Mouse (Mus musculus): ENCODE measurements around the gene Ablim1. TPM values are rescaled to one million over a fixed set of nuclear protein-coding genes. Genes with fewer than 3 reads are reported as not detected.

Ablim1 gene
- total RNA-seq, 2 experiments from 2014 or later: 38.5 to 56.1 TPM

DNA sequence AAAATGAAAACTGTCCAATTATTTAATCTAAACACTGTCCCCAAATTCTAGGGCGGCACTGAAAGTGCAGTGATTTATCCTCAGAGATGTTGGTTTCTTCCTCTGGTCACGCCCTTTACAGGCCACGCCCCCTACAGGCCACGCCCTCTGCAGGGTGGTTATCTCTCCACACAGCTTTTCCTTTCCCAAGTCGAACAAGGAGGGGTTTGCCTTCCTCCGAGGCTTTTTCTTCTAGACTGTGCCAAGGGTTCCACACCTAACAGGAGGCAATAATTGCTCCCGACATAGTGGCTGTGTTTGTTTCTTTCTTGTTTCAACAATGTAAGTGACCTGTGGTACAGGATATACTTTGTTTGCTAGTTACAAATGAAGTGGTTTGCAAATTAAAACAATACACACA lies 21.0 kb downstream of the Ablim1 start:
- peak; percentile 76 for DNase-seq
- intact Hi-C loops (cut with DNase I): no loop called here
- no peak for TF ChIP-seq CTCF (IDR thresholded peaks at IDR 0.05)
- H3K4me3 ChIP-seq: no peak overlapping the region
- peak overlapping the region; percentile 81 for H3K27ac ChIP-seq

DNA sequence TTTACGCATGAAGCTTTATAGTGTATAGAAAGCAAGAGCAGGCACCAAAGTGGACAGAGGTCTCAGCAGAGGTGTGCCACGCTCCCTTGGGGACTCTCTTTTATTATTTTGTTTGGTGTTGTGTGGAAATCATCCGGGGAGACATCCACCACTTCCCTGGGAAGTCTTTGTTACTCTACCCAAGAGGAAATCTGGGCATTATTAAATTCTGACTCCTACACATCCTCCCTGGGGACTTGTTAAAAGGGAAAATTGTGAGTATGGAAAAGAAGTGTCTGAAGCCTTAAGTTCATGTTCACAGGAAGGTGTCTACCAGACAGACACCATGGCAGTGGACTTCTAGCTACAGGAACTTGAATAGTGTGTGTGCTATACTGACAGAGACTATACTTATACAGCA lies 31.4 kb downstream of the Ablim1 start:
- TF ChIP-seq CTCF (IDR thresholded peaks at IDR 0.05): no peak
- intact Hi-C loops (cut with DNase I): no loop called here
- peak overlapping the region; percentile 69 for H3K27ac ChIP-seq
- no peak for DNase-seq
- no peak overlapping the region for H3K4me3 ChIP-seq

DNA sequence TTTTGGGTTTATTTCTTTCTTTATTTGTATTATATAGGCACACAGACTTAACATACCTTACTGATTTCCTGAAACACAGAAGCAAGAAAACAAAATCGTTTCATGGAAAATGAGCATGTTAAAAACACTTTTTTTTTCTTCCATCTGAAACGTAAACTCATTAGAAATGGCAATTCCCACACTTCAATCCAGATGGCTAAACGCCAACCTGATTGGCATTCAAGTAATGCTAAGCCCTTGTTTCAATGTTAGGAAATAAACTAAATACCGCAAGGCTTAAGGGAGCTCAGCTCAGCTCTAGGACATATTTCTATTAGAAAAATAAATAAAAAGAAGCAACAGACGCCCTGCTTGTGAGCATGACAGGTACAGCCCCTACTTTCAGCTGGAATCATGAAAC lies 32.1 kb downstream of the Ablim1 start:
- DNase-seq: no peak
- peak overlapping the region; percentile 69 for H3K27ac ChIP-seq
- no peak for TF ChIP-seq CTCF (IDR thresholded peaks at IDR 0.05)
- H3K4me3 ChIP-seq: no peak overlapping the region
- intact Hi-C loops (cut with DNase I): no loop called here

GRCm38 (mm10) chr19:57279666-57280065 lies 35.1 kb downstream of the Ablim1 start:
- H3K4me3 ChIP-seq: no peak overlapping the region
- intact Hi-C loops (cut with DNase I): no loop called here

GRCm38 (mm10) chr19:57278263-57278662 lies 36.5 kb downstream of the Ablim1 start:
- no peak for DNase-seq
- no peak overlapping the region for H3K4me3 ChIP-seq
- intact Hi-C loops (cut with DNase I): no loop called here
- H3K27ac ChIP-seq: peak overlapping the region; percentile 41
- TF ChIP-seq CTCF (IDR thresholded peaks at IDR 0.05): no peak

More at GRCm38 (mm10) chr19:57279666-57280065, 35.1 kb downstream of the Ablim1 start:
- no peak for DNase-seq
- TF ChIP-seq CTCF (IDR thresholded peaks at IDR 0.05): no peak
- no peak overlapping the region; the same call in 1 of the 2 replicates for H3K27ac ChIP-seq

- intact Hi-C loops (cut with DNase I): no loop called here
- no peak for DNase-seq
- H3K27ac ChIP-seq: peak overlapping the region; percentile 16; the same call in 1 of the 2 replicates
- no peak for TF ChIP-seq CTCF (IDR thresholded peaks at IDR 0.05)
- no peak overlapping the region for H3K4me3 ChIP-seq
These were observed 37.7 kb downstream of the Ablim1 start for GRCm38 (mm10) chr19:57277010-57277409.

DNA sequence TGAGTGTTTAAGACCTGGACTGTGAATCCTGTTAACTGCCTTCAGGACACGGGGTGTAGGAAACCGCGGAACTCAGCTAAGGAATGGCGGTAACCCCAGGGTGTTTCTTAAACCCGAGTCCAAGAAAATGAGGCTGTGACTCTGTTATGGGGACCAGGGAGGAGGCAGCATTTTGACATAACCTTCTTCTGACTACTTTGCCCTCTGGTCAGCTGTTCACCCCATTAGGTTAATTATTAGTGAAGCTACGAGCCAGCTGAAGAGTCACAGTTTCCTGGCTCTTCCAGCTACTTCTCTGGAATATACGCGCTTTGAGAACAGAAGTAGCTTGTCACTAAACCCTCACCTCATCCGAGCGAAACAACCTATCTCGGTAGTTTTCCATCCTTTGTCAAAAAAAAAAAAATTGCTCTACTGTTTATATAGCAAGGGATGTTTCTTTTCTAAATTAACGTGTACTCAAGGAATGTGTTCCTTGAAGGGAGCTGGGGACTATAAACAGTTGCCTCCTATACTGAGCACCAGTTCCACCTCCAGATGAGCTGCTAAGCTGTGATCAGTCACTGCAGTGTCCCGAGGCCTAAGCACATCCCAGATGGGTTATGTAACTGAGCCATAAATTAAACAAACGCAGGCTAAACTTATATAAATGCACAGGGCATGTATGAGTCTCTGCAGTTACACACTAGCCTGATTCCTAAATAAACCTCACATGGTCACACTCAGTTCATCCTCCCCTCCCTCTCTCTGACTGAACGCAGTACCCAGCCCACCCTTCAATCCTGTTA lies 39.4 kb downstream of the Ablim1 start:
- intact Hi-C loops (cut with DNase I): no loop called here
- no peak for TF ChIP-seq CTCF (IDR thresholded peaks at IDR 0.05)
- Histone ChIP-seq H3K27ac (peak overlapping the region; percentile 82), H3K4me3 (peak overlapping the region; percentile 53)
- no peak for DNase-seq

GRCm38 (mm10) chr19:57274717-57275116 lies 40.0 kb downstream of the Ablim1 start:
- H3K4me3 ChIP-seq: peak overlapping the region; percentile 53
- H3K27ac ChIP-seq: peak overlapping the region; percentile 82
- DNase-seq: no peak
- TF ChIP-seq CTCF (IDR thresholded peaks at IDR 0.05): no peak
- intact Hi-C loops (cut with DNase I): no loop called here

GRCm38 (mm10) chr19:57274286-57274685 lies 40.4 kb downstream of the Ablim1 start:
- H3K27ac ChIP-seq: peak overlapping the region; percentile 82
- TF ChIP-seq CTCF (IDR thresholded peaks at IDR 0.05): no peak
- intact Hi-C loops (cut with DNase I): no loop called here
- DNase-seq: no peak
- H3K4me3 ChIP-seq: peak overlapping the region; percentile 53

- Histone ChIP-seq H3K27ac (peak overlapping the region; percentile 82), H3K4me3 (peak overlapping the region; percentile 58)
- intact Hi-C loops (cut with DNase I): no loop called here
- DNase-seq: peak; percentile 83
- TF ChIP-seq CTCF (IDR thresholded peaks at IDR 0.05): no peak
These were observed 41.7 kb downstream of the Ablim1 start for GRCm38 (mm10) chr19:57272824-57273613.

GRCm38 (mm10) chr19:57271757-57272156 lies 43.0 kb downstream of the Ablim1 start:
- H3K27ac ChIP-seq: peak overlapping the region; percentile 82
- DNase-seq: peak; percentile 33
- intact Hi-C loops (cut with DNase I): no loop called here
- H3K4me3 ChIP-seq: peak overlapping the region; percentile 58; the same call in 1 of the 2 replicates
- no peak for TF ChIP-seq CTCF (IDR thresholded peaks at IDR 0.05)

- TF ChIP-seq CTCF (IDR thresholded peaks at IDR 0.05): no peak
- Histone ChIP-seq H3K27ac (peak overlapping the region; percentile 82), H3K4me3 (no peak overlapping the region)
- no peak for DNase-seq
- intact Hi-C loops (cut with DNase I): no loop called here
These were observed 44.0 kb downstream of the Ablim1 start for GRCm38 (mm10) chr19:57270711-57271110.

GRCm38 (mm10) chr19:57269791-57270190 lies 44.9 kb downstream of the Ablim1 start:
- intact Hi-C loops (cut with DNase I): no loop called here
- Histone ChIP-seq H3K4me3 (no peak overlapping the region), H3K27ac (peak overlapping the region; percentile 82)
- TF ChIP-seq CTCF (IDR thresholded peaks at IDR 0.05): no peak
- no peak for DNase-seq
